Mouse (Mus musculus) adrenal gland, postnatal 25 days (tissue): Measurements from ENCODE around the gene Tmem132b. TPM values are rescaled to one million over a fixed set of nuclear protein-coding genes. Genes with fewer than 3 reads are reported as not detected.

Source experiments
- DNase-seq: peaks from one replicate; pipeline ENCODE4 v3.0.0; 2021; ENCODE audit warnings: mixed read lengths
- total RNA-seq: library from RNA; stranded (reverse); gene quantifications from 2 replicates; pipeline ENCODE4 v1.2.3, GENCODE M21; 2021

Tmem132b gene
- total RNA-seq, 1 experiment from 2014 or later, result 2.1 TPM

DNA sequence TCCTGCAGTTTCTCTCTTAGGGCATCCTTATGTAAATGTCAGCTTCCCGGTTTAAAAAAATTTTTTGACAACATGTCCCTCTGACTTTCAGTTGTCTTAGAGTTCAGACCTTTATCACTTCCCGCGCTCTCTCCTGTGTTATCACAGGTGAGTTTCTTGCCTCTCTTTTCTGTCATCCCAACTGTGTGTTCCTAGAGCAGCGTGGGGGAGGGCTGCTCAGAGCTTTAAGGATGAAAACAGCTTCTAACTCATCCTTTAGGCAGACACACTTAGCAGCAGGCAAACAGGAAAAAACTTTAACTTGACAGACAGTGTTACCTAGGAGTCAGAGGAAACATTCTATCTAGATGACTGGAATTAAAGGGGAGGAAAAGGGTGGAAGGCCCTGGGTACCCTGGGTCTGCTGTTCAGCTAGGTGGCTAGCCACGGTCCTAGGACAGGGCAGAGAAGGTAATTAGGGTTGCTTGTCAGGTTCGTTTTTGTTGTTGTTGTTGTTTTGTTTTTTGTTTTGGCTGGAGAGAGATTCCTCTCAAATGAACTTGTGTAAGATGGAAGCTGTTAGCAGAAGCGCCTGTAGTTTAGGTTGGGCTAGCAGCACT lies 144.6 kb downstream of the Tmem132b start:
- no peak for DNase-seq

DNA sequence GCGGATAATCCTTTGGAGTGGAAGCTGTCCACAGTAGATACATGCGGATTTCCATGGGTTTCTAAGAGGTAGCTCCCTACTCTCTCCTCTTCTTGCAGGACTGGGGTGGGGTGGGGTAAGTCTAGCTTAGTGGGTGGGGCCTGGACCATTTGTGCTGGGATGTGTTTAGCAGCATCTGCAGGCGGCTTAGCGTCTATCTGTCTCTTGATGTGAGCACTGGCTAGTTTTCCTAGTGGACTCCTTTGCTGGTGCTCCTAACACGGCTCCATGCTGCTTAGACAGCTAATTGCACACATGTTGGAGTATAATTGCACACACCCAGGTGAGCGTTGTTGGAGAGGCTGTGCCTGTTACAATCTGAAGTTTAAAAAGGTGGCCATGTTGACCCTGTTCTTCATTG lies 149.3 kb downstream of the Tmem132b start:
- DNase-seq, result no peak

DNA sequence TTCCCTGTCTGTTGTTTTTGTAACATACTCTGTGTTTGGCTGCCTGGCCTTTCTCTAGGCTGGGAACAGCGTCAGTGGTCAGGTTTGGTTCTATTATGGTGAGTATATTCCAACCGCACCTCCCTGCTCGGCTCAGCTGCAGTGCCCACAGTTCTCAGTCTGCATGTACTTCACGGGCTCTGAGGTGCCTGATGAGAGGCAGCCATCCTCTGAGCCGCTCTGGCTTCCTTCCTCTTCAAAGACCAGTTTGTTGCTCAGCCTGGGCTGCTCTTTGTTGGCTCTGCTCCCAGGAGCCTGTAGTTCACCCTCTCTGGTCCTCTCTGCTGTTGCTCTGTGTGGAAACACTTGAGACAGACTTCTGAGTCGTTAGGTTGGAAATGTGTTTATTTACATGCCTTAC lies 151.9 kb downstream of the Tmem132b start:
- DNase-seq, result no peak

DNA sequence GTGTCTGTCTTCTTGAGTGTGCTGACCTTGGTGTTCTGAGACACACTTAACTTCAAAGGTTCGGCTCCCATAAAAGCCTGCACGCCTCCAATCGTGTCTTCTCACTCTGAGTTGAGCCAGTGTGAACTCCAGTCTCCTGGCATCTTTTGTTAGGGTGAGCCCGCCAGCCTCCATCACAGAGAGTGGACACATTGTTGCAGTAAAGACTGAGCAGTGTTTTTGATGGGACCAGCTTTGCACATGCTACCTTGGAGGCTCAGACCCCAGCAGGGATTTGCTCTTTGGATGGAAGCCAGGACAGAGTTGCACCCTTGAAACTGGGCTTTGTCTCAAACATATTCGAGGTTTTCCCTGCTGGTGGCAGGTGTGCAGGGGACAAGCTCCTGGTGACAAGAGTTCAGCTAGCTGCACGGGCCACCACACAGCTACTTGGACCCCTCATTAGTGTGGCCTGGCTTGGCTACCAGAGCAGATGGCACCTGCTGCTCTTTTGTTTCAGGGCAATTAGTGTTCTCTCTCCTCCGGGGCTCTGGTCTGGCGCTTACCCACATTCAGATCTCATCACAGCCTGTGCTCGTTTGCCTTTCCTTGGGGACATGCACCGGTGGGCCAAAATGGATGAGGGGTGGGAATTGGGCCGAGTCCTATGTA lies 154.2 kb downstream of the Tmem132b start:
- DNase-seq, result no peak

DNA sequence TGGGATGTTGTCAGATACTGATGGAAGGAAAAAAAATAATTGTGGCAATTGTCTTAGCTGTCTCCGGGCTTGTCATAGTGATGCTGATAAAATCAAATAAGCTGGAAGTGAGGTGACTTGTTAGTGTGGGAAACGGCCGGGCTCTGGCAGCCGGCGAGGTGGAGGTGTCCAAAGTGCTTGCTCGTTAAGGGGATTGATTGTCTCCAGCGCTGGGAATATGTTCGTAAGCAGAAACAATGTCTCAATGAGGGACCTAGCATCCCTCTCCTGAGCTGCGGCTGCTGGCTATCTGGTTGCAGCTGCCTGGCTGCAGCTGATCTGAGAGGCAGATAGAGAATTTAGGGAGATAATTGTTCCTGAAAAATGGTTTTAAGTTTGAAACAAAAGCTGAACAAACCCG lies 161.0 kb downstream of the Tmem132b start:
- DNase-seq, result no peak

DNA sequence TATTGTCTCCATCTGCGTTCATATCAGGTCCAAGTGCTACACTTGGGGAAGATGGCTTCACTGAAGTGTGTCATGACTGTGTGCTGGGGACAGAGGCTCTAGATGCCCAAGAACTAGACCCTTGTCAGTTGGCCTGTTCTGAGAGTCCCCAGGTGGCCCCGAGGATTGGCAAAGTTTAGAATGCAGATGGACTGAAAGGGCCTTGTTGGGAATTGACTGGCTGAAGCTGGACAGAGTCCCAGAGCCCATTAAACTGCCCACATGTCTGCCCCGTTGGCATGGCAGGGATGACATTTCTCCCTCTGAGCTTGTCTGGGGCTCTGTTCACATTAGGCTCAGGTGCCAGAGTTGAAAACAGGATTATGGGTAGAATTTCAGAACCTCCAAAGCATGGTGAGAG lies 167.8 kb downstream of the Tmem132b start:
- no peak for DNase-seq

DNA sequence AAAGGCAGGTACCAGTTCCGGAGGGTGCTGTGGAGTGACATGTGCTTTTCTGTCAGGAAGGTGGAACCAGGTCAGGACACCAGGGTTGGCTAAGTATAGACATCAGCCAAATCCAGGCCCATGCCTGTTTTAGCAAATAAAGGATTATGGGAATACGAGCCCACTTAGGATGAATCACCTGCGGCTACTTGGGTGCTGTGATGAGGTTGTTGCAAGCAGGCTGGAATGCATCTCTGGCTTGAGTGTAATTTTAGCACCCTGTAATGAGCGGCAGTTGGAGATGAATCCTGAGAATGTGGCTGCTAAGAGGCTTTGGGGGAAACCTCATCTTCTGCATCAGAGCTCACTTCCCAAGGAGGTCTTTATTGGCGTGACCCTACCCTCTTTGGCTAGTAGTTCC lies 168.7 kb downstream of the Tmem132b start:
- no peak for DNase-seq

DNA sequence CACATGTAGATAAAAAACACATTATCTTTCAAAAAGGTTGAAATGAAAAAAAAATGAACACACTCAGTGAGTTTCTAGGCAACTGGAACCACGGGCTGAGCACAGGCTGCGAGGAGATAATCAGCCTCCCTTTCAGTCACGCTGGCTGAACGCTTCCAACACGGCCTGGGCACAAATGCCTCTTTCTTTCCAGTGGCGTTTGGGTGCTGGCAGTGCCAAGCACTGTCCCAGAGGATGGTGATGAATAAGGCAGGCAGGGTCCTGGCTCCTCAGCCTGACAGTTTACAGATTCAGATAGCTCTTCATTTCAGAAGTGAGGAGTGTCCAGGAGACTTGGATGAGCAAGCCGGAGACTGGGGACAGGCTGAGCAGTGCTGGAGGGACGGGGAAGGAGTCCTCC lies 173.8 kb downstream of the Tmem132b start:
- DNase-seq, result no peak

DNA sequence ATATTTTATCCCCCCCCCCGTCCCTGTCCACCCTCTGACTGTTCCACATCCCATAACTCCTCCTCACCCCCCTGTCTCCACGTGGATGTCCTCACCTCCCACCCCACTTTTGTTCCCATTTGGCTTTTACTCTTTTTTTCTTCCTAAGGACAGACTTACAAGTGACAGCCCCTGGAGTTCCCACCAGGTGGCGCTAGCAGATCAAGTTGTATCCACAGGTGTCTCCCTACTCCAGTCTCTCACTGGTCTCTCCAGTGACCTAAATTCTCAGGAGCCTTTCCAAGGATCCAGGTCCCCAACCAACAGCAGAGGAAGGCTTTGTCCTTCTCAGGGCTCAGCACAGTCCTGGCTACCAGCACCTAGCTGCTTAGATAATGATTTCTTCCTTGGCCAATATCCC lies 177.6 kb downstream of the Tmem132b start:
- peak; percentile 57 for DNase-seq

DNA sequence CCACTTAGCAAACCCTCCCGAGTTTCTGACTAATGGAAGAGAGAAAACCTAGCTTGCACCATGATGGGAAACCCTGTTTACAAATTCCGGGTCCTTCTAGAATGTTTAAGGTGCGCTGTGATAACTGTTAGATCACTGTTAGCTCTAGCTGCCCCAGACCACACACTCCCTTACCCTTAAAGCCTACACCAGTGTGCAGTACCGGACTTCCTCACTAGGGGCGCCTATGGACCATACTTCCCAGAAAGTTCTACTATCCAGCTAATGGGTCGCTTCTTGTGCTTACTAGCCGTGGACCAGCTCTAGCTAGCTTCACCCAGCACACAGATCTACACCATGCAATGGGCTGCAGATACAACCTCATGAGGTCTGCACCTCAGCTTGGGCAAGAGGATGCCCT lies 195.2 kb downstream of the Tmem132b start:
- no peak for DNase-seq

DNA sequence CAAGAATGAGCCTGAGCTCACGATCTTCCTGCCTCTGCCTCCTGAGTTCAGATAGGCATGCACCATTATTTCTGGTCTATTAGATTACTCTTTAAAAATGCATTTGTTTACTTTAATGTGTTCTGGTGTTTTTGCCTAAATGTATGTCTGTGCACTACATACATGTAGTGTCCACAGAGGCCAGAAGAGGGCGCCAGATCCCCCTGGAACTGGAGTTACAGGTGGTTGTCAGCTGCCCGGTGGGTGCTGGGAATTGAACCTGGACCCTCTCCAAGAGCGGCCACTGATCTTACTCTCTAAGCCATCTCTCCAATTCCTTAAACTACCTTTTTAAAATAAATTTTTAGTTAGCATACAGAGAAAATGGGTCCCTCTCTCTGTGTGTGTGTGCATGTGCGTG lies 195.9 kb downstream of the Tmem132b start:
- no peak for DNase-seq

DNA sequence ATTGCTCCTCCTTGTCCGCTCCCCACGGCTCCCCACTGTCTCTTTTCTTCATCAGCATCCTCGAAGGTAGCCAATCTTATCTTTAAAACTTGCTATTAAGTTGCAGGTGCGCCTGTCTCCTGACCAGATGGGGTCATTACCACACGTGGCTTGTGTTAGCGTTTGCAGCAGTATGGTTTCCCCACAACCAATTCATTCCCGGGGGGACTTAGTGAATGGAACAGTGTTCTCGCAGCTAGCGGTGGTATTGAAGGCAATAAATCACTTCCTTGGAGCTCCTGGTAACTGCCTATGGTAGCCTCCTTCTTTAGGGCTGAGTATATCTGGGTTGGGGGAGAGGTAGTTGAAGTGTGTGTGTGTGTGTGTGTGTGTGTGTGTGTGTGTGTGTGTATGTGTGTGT lies 196.4 kb downstream of the Tmem132b start:
- no peak for DNase-seq

DNA sequence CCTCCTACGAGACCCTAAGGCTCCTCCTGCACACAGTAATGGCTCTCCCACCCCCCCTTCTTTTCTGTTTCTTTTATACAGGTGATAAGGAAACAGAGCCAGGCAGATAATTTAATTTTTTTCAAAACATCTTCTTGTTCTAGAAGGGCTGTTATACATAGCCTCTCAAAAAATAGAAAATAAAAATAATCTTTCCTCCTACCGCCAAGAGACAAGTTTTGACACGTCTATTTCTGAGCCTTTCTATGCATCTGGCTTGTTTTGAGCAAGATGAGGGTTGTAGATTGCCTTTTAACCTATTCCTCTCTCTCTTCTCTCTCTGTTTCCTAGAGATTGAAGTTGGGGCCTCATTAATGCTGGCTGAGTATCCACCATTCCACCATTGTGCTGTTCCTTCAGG lies 196.9 kb downstream of the Tmem132b start:
- no peak for DNase-seq

DNA sequence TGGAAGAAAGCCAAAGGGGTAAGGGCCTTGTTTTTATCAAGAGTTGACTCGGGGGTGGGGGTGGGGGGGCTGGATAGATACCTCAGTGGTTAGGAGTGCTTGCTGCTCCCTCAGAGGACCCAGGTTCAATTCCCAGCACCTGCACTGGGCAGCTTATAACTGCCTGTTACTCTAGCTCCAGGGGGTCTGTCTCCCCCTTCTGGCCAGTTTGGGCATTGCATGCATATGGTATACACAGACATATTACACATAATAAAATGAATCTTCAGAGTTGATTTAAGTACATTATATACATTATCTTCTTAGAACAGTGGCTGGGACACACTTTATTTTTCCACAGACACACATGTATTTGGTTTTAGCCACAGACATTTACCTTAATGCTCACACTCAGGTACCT lies 202.2 kb downstream of the Tmem132b start:
- DNase-seq, result no peak

DNA sequence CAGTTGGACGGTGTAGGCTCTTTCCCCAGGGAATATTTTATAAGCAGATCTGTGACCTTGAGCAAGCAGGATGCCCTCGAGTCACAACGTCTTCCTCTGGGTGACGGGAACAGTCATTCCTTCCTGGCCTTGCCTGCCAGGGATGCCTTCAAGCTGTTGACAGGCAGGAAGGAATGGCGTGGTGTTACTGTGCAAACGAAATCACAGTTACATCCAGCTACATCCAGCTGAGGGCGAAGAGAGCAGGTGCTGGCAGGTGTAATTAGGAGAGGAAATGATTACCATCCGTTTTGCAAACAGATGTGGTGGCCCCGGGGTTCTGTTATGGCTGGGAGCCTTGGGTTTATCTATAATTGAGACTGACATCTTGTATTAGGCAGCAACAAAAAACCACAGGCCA lies 205.5 kb downstream of the Tmem132b start:
- no peak for DNase-seq

DNA sequence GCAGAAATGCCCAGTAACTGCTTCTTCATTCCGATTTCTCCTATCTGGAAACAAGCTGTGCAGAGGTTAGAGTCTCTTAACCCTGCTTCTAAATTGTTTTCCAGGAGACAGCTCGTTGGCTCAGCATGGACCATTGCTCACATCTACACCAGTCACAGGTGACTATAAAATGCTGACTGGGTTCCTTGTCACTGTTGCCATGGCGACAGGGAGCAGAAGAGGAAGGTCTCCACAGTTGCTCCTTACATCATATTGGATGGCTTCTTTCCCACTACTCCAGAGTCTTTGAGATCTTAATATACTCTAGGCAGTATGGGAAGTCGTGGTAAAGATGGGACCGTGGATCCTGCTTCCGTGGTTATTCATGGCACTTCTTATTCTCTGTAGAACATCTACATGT lies 211.9 kb downstream of the Tmem132b start:
- no peak for DNase-seq

DNA sequence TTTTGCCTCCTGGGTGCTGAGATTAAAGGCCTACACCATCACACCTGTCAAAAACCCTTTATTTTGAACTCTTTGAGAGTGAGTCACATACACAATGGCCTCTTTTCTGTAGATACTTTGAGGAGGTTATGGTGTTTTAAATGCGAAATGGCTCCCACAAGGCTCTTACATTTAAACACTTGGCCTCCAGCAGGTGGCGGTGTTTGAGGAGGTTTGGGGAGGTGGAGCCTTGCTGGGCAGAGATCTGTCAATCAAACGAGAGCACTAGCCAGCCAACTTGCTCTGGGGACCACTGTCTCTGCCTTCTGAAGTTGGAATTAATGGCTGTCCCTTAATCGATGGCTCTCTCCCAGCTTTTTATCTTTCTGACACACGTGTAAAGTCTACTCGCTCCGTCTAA lies 214.2 kb downstream of the Tmem132b start:
- peak; percentile 8 for DNase-seq

DNA sequence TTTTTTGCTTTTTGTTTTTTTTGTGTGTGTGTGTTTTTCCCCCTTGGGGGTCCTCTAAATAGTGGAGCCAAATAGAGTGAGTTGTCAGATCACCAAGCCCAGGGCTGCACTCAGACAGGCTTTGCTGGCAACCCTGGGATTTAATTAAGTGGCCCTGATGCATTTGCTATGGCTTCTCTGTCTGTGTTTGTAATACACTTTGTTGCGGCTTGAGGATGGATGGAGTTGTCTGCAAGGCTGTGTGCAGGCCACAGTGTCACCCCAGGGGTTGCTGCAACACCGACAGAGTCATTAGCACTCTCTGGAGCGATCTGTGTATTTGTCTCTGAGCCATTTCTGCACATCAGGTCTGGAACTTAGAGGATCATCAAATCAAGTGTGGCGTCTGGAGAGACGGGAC lies 219.9 kb downstream of the Tmem132b start:
- DNase-seq, result no peak

DNA sequence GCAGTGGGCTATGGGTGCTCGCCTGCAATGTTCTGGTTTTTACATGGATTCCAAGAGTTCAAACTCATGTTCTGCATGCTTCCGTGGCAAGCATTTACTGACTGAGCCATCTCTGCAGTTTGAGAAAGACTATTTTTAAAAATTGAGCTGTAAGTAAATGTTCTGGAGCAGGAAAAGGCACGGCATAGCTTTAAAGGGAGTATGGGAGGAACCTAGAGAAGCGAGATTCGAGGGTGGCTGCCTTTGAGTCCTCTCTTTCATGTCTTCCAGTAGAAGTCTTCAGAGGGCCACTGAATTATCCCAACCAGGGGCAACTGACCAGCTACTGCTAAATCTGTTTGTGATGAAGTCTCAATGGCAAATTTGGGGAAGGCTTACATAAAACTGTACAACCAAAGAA lies 221.0 kb downstream of the Tmem132b start:
- no peak for DNase-seq

DNA sequence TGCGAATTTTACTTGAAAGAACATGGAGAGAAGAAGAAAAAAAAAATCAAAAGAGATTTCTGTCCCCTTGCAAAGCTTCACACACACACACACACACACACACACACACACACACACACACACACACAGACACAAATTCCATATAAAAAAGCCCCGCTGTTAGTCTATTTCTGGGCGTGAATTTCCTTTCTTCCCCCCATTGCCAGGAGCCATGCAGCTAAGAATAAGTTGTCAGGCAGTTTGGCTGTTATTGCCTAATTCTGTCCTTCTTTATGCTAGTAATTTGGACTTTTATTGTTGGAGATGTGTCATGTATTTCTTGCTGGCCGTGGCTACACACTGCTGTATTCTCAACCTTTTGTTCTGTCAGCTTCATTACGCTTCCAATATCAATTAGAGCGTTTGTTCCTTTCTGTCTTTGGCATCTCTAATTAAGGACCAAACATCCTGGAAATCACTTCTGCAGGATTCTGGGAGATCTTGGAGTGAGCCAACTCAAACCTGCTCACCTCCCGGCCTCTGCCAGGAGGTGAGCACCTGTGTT lies 225.5 kb downstream of the Tmem132b start:
- DNase-seq, result no peak

DNA sequence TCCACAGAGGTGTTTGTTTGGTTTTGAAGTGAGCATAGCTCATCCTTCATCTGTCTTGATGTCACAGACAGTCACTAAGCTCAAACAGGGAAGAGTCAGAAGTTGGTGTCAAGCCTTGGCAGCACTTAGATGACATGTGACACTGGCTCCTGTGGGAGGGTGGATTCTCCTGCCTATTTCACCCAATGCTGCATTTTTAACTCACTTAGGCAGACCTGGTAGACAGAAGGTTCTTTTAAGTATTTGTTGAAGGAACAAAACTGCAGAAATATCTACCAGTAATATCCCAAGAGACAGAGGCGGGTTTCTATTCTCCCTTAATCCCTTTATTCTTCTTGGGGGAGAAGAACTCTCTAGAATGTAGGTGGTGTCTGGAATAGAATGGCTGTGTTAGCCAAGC lies 226.9 kb downstream of the Tmem132b start:
- no peak for DNase-seq

DNA sequence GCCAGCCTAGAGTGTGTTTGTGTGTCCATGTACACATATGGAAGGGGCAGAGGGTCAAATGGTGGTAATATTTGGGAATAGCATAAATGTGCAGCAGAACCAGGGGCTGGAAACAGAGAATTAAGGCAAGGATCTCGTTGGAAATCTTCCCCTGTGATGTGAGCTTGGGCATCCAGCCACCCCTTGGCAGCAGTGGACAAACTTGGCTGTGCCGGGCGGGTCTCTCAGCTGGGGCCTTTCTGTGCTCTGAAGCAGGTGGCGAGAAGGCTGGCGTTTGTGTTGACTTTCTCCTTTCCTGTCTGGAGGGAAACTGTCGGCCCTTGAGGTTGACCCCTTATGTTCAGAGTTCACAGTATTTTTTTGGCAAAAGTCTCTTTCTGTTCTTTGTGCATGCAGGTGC lies 235.4 kb downstream of the Tmem132b start:
- no peak for DNase-seq

DNA sequence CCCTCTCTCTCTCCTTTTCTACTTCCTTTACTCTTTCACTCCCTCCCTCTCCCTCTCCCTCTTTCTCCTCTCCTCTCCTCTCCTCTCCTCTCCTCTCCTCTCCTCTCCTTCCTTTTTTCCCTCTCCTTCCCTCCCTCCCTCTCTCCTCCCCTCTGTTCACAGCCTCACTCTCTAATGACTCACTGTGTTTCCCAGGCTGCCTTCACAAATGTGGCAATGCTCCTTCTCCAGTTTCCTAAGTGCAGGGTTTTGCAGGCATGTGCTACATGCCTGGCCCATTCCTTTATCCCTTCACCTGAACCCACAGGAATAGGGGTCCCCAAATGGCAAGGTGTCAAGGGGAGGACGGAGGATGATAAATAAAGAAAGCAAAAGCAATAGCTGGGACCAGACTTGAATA lies 236.4 kb downstream of the Tmem132b start:
- no peak for DNase-seq

DNA sequence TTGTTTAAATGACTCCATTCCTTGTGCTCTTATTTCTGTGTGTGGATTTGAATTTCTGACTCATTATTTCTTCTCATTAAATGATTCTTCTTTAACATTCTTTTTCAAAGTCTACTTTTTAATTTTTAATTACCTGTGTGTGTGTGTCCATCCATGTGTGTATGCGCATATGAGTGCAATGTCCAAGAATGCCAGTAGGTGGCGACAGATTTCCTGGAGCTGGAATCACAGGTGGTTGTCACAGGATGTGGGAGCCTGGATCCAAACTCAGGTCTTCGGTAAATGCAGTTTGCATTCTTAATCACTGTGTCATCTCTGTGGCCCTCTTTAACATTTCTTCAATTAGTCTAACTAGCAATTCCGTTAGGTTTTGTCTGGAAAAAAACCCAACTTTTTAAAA lies 240.7 kb downstream of the Tmem132b start:
- no peak for DNase-seq
